Mouse (Mus musculus) fibroblast of lung, adult 2 months (primary cell): ENCODE measurements around the gene Htatip2.

Experiments
- DNase-seq: peaks from one replicate; pipeline ENCODE4 v3.0.0-alpha.2; 2011; ENCODE audit warnings: low read depth

The Htatip2 gene

GRCm38 (mm10) chr7:49758934-49759571 is at the start of gene Htatip2:
TSS of gene Htatip2 (plus strand) at chr7:49759115.
- no peak for DNase-seq

DNA sequence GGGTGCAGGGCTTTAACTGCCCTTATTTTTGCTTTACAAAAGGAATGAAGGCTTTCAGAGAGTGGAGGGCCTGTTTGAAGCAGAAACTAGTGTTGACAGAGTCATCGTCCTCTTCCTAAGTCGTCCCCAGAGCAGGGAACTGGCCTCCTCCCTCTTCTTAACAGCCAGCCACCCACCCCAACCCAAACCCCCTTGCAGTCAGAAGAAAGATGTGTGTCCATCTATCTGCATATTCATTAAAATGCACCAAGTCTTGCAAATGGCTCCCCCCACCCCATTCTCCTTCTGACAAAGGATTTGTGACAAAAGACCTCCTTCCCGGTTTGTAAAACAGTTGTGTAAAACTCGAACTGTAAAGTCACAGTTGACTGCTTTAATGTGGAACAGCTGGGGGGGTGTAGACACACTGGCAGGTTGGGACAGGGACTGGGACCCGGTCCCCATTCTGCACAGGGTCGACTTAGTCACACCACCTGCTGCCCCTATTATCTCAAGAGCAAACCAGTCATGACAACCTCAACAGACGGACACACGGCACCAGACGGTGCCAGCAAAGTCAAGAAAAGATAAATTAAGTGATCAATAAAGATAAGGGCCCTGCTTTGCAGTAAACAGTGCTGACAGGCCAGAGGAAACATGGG is 49.4 kb upstream of the Htatip2 start:
- DNase-seq, result no peak

GRCm38 (mm10) chr7:49717942-49718733 is 40.8 kb upstream of the Htatip2 start:
- DNase-seq, result no peak

DNA sequence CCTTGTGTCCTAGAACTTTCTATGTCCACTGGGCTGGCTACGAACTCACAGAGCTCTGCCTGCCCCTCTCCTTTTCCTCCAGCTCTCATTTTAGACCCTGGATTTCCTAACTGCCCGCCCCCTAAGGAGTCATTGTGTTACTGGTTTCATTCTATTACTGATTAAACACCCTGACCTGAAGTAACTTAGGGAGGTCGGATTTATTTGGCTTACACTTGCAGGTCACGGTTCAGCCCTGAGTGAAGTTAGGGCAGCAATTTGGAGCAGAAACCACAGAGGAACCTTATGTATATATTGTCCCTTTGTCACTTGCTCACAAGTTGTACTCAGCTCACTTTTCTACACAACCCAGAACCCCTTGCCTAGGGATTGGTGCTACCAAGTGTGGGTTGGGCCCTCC is 24.6 kb upstream of the Htatip2 start:
- no peak for DNase-seq

- DNase-seq, result no peak
Measured at GRCm38 (mm10) chr7:49739448-49739847, 19.5 kb upstream of the Htatip2 start.

GRCm38 (mm10) chr7:49741474-49741873 is 17.4 kb upstream of the Htatip2 start:
- DNase-seq, result no peak

DNA sequence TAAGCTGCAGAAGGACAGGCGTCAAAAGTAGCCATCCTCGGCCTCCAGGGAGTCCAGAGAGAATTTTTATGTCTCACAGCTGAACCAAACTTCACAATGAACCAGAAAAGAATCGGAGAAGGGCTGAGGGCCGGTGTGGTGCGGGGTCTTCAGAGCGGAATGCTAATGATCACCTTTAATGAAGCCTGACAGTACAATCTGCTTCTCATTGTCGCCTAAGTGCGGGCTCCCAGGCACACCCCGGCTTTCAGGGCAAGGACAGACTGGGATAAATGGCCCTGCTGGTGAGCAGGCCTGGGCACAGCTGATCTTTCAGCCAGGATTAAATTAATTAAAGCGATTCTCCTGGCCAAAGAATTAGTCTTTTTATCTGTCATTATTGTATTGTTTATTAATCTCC is 17.0 kb upstream of the Htatip2 start:
- no peak for DNase-seq

- no peak for DNase-seq
Measured at GRCm38 (mm10) chr7:49751148-49751547, 7.8 kb upstream of the Htatip2 start.

DNA sequence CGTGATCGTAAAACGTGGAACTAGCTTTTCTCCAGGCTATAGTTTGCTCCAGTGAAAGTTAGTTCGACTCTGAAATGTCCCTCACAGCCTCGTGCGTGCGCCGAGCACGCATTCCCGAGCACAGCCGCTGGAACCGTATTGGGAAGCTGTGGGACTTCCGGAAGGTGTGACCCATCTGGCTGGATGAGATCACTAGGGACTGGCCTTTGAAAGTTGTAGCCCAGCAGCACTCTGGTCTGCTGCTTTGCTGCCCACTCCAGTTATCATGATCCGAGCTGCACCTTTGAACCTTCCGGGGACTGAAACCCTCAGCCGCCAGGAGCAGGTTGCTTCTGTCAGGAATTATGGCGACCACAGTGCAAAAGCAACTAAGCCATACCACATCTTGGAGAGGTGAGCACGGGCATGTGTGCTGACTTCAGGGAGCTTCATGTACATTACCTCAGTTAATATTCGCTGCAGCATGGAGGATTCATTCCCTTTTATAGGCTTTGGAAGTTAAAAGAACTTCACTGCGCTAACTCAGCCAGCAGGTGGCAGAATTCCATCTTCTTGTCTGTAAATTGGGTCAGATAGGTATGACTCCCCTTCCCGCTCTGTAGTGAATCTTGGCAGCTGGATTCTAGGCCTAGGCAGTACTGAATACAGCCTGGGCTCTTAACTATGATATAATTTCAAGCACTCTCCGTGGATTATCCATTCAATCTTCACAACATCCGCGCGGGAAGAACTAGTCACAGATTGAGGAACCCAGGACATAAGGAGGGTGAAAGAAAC is 6.0 kb upstream of the Htatip2 start:
- no peak for DNase-seq

GRCm38 (mm10) chr7:49754767-49755166 is 4.1 kb upstream of the Htatip2 start:
- no peak for DNase-seq

DNA sequence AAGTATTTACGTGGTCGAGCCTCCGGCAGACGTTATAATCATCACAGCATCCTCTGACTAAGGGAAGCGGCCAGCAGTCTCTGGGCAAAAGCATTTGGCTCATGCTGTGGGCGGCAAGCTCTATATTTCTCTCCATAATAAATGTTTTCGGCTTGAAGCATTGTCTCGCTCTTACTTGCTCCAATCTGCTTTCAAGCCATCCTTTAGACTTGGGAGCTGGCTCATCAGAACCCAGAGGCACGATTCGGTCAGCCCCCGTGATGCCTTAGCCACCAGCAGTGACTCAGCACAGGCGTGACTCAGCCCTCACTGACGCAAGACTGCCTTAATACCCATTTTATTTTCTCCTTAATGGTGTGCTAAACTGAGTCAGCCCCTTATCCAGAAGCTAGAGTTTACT is 3.7 kb downstream of the Htatip2 start:
- DNase-seq, result peak; percentile 93

- DNase-seq, result no peak
Measured at GRCm38 (mm10) chr7:49764011-49764716, 5.2 kb downstream of the Htatip2 start.

DNA sequence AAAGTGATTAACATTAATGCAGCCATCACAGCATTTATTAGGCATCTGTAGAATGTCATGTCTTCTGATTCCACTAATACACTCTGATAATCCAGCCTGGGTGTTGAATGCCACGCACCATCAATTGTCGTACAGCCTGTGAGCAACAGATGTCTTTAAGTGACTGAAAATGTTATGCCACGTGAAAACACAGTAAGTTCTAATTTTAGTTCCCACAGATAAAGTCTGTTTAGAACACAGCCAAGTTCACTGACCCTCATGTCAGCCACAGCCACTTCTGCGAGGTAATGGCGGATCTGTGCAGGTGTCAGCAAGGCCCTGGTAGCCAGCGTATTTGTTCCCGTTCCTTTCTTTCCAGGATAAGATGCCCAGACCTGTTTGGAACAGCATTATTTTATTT is 7.3 kb downstream of the Htatip2 start:
- no peak for DNase-seq

- DNase-seq, result no peak
Measured at GRCm38 (mm10) chr7:49768509-49768908, 9.6 kb downstream of the Htatip2 start.

DNA sequence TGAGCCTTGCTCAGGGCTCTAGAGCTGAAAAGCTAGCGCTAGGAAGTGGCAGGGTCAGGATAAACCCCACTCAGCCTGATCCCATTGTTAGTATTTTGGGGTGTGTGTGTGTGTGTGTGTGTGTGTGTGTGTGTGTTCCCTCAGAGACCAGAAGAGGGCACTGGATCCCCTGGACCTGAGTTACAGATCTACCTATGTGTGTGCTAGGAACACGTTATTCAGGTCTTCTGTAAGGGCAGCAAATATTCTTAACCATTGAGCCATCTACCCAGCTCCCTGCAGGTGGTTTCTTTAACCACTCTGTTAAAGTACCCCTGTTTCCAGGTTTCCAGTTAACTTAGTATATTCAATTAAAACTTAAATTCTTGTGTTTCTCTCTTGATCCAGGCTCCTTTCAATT is 15.5 kb downstream of the Htatip2 start:
- DNase-seq, result no peak

DNA sequence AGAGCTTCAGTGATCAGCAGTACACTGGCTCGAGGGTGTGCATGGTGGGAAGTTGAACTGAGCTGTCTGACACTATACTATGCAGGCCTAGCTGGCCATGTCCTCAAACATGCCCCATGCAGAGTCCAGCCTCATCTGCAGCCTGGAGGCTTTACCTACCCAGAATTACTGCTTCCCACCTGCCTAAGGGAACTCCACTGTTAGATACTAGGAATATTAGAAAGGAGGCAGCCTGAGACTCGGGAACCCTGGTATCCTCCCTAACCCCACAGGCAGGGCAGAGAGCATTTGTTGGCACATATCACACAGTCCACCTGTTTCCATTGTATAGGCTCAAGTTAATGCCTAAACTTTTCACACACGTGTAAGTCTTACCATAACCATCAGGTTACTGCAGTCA is 18.7 kb downstream of the Htatip2 start:
- DNase-seq, result no peak

DNA sequence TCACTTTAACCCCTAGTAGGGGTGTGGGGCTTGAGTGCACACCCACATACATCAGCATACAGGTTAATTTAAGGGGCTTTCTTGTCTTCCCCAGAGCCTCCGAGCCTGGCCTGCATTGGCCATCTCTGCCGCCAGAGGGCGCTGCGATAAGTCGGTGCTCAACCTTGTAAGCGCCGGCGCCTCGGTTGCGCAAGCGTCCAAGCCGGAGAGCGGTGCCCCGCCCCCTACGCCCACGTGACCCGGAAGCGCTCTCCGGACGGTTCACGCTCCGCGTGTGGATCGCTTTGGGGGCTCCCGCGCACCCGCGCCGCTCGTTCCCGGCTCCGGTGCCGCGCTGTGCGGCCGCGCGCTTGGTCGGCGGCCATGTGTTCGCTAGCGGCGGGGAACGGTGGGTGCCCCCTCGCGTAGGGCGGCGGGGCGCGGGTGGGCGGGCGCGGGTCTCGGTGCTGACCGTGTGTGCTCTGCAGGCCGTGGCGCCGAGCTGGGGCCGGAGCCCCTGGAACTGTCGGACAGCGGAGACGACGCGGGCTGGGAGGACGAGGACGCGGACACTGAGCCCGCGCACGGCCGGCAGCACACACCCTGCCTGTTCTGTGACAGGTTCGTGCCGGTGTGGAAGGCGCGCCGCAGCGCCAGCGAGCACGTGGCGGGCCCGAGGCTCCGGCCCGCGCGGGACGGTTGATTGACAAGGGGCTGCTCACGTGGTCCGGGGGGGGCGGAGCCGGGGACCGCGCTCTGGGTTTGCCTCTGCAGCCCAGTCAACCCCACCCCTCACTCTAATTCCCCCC is 19.4 kb downstream of the Htatip2 start, which contains the start of gene Prmt3:
Prmt3 (plus strand) TSS at position 233 of the 788 bp plus-strand sequence.
- peak; percentile 76 for DNase-seq

- no peak for DNase-seq
Measured at GRCm38 (mm10) chr7:49778904-49779615, 20.1 kb downstream of the Htatip2 start.

GRCm38 (mm10) chr7:49783017-49783416 is 24.1 kb downstream of the Htatip2 start:
- no peak for DNase-seq

DNA sequence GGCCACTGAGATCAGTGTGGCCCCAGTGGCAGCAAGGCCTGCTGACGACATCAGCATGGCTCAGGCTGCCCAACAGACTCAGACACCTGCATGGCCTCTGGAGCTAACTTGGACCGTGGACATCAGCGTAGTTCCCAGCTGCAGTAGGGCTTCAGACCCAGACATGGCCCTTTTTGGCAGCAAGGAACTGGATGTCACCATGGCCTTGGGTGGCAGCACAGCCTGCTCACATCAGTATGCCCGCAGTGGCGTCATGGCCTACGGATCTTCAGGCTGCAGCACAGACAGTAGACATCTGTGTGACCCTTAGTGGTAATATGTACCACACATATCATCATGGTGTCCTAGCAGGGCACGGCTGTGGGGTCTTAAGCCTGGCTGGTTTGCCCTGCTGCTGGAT is 26.2 kb downstream of the Htatip2 start:
- no peak for DNase-seq
